Mouse (Mus musculus): ENCODE data around the gene Slc25a23. TPM values are rescaled to one million over a fixed set of nuclear protein-coding genes. Genes with fewer than 3 reads are reported as not detected.

Gene Slc25a23
- total RNA-seq (2021): 100 to 1,000 TPM; 373 to 393 TPM
- long read RNA-seq, experiment 1, transcript Slc25a23-201 (10 exons, 3,362 nt): major isoform, 62 of 176 reads
- long read RNA-seq, experiment 1, partial matches to known transcripts: 27 of 176 reads
- long read RNA-seq, experiment 1, other reads (novel, unspliced or antisense): 86 of 176 reads
- long read RNA-seq, experiment 2, transcript Slc25a23-201 (10 exons, 3,362 nt): major isoform, 73 of 218 reads
- long read RNA-seq, experiment 2, partial matches to known transcripts: 32 of 218 reads
- long read RNA-seq, experiment 2, other reads (novel, unspliced or antisense): 111 of 218 reads

DNA sequence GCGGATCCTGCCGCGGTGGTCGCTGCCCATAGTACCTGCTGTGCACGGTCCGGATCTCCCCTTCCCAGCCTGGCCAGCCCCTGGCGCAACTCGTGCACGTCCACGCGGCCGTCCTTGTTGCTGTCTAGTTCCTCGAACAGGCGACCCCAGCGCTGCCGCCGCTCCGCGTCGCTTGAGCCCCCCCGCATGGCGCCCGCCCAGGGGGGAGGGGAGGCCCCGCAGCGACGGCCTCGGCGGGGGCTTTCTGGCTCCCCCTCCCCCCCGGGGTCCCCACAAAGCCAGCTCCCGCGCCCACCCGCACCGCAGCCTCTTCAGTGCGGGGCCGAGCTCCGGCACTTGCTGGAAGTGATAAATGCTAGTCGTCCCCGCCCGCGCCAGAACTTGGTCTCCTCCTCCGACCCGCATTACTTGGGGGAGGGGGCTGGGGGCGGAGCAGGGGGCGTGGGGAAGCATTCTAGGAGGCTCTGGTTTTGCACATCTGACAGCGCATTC, at the start of gene Slc25a23:
Slc25a23 (minus strand) TSS at position 378 of the 492 bp plus-strand sequence.
- Histone ChIP-seq H3K27ac (peak within 1 kb of the TSS; percentile 97), H3K4me3 (peak within 1 kb of the TSS; percentile 85)
- no peak for TF ChIP-seq CTCF (conservative IDR thresholded peaks at IDR 0.05)
- peak; percentile 75 to 83 for DNase-seq (ENCODE audit: low spot score in 2 of 2)

DNA sequence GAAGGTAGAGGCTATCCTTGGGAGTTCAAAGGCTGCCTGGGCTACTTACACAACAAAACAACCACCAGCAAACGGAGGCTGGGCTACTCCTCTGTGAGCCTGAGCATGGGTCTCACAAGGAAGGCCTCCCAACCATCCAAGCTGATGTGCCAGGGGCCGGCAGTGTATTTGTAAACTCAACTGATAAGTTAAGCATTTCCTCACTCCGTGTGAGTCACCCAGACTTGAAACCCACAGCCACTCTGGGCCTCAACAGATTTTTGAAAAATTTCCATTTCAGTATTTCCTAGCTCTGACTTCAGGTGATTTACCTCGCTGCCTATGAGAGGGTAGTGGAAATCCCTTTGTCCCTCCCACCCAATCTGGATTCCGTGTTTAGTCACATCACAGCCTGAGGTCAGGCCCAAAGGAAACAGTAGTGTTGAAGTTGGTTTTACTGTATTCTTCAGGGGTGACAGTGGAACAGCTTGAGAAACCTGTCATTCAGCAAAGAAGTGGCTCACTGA, 49.1 kb upstream of the Slc25a23 start:
- Histone ChIP-seq H3K27ac (no peak overlapping the region), H3K4me3 (no peak overlapping the region)
- no peak for DNase-seq (ENCODE audit: low spot score in 2 of 2)
- TF ChIP-seq CTCF (conservative IDR thresholded peaks at IDR 0.05): no peak

DNA sequence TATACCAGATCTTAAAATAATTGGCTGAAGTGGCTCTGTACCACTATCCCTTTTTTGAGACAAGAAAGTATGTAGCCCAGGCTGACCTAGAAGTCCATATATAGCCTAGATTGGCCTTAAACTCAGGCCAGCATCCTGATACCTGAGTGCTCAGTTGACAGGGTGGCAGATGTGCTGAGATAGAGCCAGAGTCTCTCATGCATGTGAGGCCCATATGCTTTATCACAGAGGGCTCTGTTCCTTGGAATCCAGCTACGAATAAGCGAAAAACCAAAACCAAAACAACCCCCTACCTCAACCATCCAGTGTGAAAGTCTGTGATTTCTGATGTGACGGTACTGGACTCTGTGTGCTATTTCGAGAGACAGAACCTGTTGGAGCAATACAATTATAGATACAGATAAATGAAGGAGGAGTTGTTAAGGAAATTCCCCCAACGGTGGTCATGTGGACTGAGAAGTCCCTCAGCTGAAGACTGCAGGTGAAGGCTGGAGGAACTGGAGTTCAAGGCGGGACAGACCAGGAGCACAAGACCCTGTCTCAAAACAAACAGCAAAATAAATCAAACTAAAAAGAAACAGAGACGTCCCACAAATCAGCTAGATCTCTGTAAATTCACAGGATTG, 48.5 kb upstream of the Slc25a23 start:
- DNase-seq (ENCODE audit: low spot score in 2 of 2): no peak
- Histone ChIP-seq H3K4me3 (no peak overlapping the region), H3K27ac (no peak overlapping the region)
- TF ChIP-seq CTCF (conservative IDR thresholded peaks at IDR 0.05): no peak

DNA sequence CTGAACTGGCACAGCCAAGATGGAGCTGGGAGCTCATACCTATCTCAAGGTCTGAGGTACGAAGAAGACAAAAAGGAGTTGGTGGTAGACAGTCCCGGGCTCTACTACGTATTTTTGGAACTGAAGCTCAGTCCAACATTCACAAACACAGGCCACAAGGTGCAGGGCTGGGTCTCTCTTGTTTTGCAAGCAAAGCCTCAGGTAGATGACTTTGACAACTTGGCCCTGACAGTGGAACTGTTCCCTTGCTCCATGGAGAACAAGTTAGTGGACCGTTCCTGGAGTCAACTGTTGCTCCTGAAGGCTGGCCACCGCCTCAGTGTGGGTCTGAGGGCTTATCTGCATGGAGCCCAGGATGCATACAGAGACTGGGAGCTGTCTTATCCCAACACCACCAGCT, 47.4 kb upstream of the Slc25a23 start:
- H3K4me3 ChIP-seq: no peak overlapping the region
- no peak for TF ChIP-seq CTCF (conservative IDR thresholded peaks at IDR 0.05)
- DNase-seq (ENCODE audit: low spot score in 2 of 2): no peak
- H3K27ac ChIP-seq: no peak overlapping the region

DNA sequence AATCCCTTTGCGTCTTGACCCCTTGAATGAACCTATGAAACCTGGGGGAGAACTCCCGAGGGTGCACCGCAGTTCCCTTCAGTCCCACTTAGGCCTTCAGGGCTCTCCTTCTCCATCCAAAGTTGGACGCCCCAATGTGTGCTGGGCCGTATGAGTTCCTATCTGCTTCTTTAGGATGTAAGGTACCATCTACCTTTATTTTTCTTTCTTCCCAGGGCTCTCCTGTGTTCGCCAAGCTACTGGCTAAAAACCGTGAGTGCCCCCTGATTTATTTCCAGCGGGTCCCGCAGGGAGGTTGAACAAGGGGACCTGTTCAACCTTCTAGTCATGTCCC, 46.3 kb upstream of the Slc25a23 start:
- Histone ChIP-seq H3K4me3 (peak overlapping the region; percentile 75), H3K27ac (no peak overlapping the region)
- DNase-seq (ENCODE audit: low spot score in 2 of 2): no peak
- no peak for TF ChIP-seq CTCF (conservative IDR thresholded peaks at IDR 0.05)

DNA sequence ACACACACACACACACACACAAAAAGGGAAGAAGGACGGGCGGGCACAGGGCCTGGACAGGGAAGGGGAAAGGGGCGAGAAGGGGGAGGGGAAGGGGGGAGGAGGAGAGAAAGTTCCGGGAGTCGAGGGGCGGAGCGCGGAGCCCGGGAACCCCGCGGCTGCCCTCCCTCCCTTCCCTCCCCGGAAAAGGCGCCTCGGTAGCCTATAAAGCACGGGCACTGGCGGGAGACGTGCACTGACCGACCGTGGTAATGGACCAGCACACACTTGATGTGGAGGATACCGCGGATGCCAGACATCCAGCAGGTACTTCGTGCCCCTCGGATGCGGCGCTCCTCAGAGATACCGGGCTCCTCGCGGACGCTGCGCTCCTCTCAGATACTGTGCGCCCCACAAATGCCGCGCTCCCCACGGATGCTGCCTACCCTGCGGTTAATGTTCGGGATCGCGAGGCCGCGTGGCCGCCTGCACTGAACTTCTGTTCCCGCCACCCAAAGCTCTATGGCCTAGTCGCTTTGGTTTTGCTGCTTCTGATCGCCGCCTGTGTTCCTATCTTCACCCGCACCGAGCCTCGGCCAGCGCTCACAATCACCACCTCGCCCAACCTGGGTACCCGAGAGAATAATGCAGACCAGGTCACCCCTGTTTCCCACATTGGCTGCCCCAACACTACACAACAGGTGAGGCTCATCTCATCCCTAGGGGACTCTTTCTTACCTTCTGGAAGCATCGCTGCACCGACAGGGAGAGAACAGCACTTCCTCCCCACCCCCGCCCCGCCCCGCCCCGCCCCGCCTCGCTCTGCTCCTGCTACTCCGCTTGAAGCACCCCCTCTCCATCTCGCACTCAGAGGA, 45.7 kb upstream of the Slc25a23 start, which contains the start of gene Tnfsf9:
Tnfsf9 (plus strand) TSS at position 145 of the 854 bp plus-strand sequence.
- TF ChIP-seq CTCF (conservative IDR thresholded peaks at IDR 0.05): no peak
- no peak for DNase-seq (ENCODE audit: low spot score in 2 of 2)
- H3K4me3 ChIP-seq: peak within 1 kb of the TSS; percentile 75
- H3K27ac ChIP-seq: peak within 1 kb of the TSS; percentile 61; the same call in 1 of the 2 replicates

DNA sequence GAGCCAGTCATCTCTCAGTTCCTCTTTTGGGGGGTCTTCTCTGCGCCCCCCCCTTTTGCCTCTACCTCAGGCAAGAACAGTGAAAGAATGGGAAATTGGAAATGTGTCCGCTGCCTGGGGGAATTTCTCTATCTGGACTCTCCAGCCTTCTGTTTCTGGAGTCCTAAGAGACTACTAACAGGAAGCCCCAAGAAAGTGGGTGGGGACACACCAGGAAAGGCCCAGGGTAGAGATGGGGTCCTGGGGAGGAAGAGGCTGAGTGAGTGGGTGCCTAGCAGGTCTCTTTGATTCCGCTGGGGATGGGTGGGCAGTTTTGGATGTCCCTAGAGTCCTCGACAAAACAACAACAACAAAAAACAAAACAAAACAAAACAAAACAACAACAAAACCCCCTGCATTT, 44.8 kb upstream of the Slc25a23 start:
- no peak overlapping the region for H3K27ac ChIP-seq
- no peak for DNase-seq (ENCODE audit: low spot score in 2 of 2)
- TF ChIP-seq CTCF (conservative IDR thresholded peaks at IDR 0.05): no peak
- peak overlapping the region; percentile 38; the same call in 1 of the 2 replicates for H3K4me3 ChIP-seq

DNA sequence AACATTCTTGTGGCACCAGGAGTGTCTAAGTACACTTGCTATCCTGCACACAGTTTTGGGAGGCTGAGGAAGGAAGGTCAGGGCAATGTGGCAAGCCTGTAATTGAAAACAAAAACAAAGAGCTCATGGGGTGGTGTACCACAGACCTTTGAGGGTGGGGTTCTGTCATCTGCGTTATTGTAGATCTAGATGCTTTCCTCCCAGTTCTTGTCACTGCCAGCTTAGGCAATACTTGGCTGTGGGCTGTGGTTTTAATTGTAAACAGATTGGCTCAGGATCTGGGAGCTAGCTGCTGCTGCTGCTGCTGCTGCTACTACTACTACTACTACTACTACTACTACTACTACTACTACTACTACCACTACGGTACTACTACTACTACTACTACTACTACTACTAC, 42.6 kb upstream of the Slc25a23 start:
- Histone ChIP-seq H3K27ac (no peak overlapping the region), H3K4me3 (no peak overlapping the region)
- no peak for TF ChIP-seq CTCF (conservative IDR thresholded peaks at IDR 0.05)
- DNase-seq (ENCODE audit: low spot score in 2 of 2): no peak

DNA sequence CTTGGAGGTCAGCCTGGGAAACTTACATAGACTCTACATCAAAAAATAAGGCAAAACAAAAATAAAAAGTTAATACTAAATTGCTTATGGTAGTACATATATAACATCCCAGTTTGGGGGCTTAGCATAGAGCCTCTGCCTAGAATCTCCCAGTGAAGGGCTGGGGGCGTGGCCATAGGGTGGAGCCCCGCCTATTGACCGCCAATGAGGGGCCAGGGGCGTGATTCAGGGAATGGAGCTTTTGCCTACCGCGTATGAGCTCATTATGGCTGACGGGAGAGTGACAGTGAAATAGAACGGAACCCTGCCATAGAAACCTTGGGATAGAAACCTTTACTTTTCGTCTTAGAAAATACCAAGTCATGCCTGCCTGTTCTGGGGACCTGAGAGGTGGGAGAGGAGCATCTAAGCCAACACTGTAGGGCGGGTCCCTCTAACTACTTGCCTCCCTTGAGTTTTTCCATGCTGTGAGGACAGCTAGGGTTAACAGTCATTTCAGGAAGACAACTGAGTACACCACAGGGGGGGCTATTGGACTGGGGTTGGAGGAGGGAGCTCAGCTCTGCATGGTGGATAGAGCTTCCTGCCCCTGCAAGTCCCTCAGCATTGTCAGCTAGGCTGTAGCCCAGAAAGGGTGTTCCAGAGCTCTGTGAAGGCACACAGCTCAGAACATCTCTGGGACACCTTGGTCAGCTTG, 40.1 kb upstream of the Slc25a23 start:
- no peak for TF ChIP-seq CTCF (conservative IDR thresholded peaks at IDR 0.05)
- DNase-seq (ENCODE audit: low spot score in 2 of 2): no peak
- H3K27ac ChIP-seq: no peak overlapping the region
- no peak overlapping the region for H3K4me3 ChIP-seq

DNA sequence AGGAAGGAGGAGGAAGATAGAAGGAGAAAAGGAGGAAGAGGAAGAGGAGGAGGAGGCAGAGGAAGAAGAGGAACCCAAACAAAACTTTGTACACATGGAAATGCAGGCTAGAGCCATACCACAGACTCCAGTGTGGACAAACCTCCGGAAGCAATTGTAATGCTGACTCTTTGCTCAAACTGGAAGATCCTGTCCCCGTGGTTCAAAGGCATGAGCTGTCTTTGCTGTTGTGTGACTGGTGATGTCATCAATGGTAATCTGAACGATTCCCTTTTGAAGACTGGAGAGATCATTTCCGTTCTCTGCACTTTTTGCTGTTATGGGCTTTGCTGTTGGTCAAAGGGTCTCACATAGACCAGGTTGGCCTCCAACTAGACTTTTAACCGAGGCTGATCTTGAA, 38.7 kb upstream of the Slc25a23 start:
- Histone ChIP-seq H3K4me3 (no peak overlapping the region), H3K27ac (no peak overlapping the region)
- no peak for DNase-seq (ENCODE audit: low spot score in 2 of 2)
- TF ChIP-seq CTCF (conservative IDR thresholded peaks at IDR 0.05): no peak

DNA sequence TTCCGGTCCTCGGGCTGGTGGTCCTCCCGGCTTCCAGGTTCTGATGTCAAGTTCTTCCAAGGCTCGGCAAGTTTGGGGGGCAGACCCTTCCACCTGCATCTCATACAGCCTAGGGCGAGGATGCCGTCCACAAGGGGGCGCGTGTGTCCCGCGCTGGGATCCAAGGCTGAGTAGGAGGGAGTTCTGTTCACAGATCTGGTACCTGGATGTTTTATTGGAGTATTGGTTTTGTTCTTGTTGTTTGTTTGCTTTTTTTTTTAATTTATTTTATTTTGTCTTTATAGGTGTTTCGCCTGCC, 36.9 kb upstream of the Slc25a23 start:
- DNase-seq (ENCODE audit: low spot score in 2 of 2): peak; percentile 81 to 92
- peak overlapping the region; percentile 0; the same call in 1 of the 2 replicates for H3K4me3 ChIP-seq
- no peak overlapping the region for H3K27ac ChIP-seq
- TF ChIP-seq CTCF (conservative IDR thresholded peaks at IDR 0.05): peak; percentile 92

DNA sequence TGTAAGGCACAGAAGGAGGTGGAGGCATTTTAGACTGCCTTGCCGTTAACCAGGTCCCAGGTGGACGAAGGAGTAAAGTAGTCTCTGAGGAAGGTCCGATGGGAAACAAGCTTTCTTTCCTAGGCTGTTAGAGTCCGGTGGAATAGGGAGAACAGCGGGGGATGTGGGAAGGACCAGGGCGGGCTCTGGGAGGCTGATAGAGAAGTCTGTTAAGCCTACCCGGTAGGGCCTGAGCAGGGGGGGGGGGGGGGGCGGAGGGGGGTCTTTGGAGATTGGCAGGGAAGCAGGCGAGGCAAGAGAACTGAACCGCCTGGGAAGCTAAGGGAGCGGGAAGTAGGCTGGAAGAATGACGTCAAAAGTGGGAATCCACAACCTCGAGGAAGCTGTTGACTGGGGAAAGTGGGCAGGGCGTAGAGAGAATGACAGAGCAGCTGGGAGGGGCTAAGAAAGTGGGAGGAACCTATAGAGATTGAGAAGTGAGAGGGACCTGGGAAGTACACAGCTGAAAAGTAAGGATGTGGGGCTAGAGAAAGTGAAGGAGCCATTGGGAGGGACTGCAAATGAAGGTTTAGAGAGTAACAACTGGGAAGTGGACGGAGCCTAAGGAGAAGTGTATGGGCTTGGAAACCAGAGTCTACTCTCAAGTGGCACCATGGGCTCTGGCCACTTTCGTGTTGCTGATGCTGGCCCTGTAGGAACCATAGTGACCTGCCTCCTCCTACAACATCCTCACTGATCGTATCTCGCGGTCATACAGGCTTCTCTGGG, 36.4 kb upstream of the Slc25a23 start:
- TF ChIP-seq CTCF (conservative IDR thresholded peaks at IDR 0.05): no peak
- no peak for DNase-seq (ENCODE audit: low spot score in 2 of 2)
- peak overlapping the region; percentile 0; the same call in 1 of the 2 replicates for H3K4me3 ChIP-seq

More for the DNA sequence above, 36.4 kb upstream of the Slc25a23 start:
- H3K27ac ChIP-seq: no peak overlapping the region

All from layer of hippocampus, adult 2 months (tissue).